Comparison of ENCODE assay signal across 21 mouse cellular contexts in genomic region chr3:105698311-105698710, GRCm38 (mm10). TPM values are rescaled to one million over a fixed set of nuclear protein-coding genes. Genes with fewer than 3 reads are reported as not detected.
DNase-seq lines count a peak whose midpoint lies in the region; ATAC-seq and TF ChIP-seq lines count a peak whose summit lies in the region.
"Had no signal": no experiment of that assay in that cellular context is flagged by ENCODE, and none has a peak within 500 bp of the region (broad histone marks: within the 10 kb centered on the region; RNA-seq: fewer than 3 reads in every experiment).

No protein-coding gene starts in this region.

- 9% methylated on average over 1 of the region's 1 CpGs for WGBS in liver, embryonic 15.5 days (ENCODE audit: insufficient replicate concordance)
- WGBS in forebrain, embryonic 15.5 days, result 76% methylated on average over 1 of the region's 1 CpGs
- 50% methylated on average over 1 of the region's 1 CpGs for WGBS in intestine, embryonic 16.5 days

- peak overlapping the region; percentile 33 for H3K4me2 ChIP-seq in liver, embryonic 15.5 days
- H3K4me2 ChIP-seq in forebrain, embryonic 15.5 days (replicated peaks), result no peak overlapping the region
- no peak overlapping the region for H3K4me2 ChIP-seq in intestine, embryonic 16.5 days (ENCODE audit: low read depth, low read length)
- H3K4me2 ChIP-seq: hindbrain, embryonic 12.5 days; limb, embryonic 12.5 days; lung, embryonic 14.5 days; midbrain, embryonic 13.5 days; neural tube, embryonic 13.5 days had no signal

- H3K36me3 ChIP-seq in G1E (replicated peaks), result no peaks in the 10 kb centered on the region
- H3K36me3 ChIP-seq in erythroblast, embryonic 14.5 days (ENCODE audit: control insufficient read depth), result no peaks in the 10 kb centered on the region
- no peaks in the 10 kb centered on the region for H3K36me3 ChIP-seq in liver, embryonic 15.5 days (replicated peaks)
- no peaks in the 10 kb centered on the region for H3K36me3 ChIP-seq in forebrain, embryonic 15.5 days
- H3K36me3 ChIP-seq in intestine, embryonic 16.5 days (ENCODE audit: control insufficient read depth, insufficient read depth, low read length), result no peaks in the 10 kb centered on the region
- H3K36me3 ChIP-seq: hindbrain, embryonic 12.5 days; limb, embryonic 12.5 days; midbrain, embryonic 13.5 days; neural tube, embryonic 13.5 days had no signal

- no peaks in the 10 kb centered on the region for H3K9me3 ChIP-seq in G1E (replicated peaks)
- H3K9me3 ChIP-seq in erythroblast, embryonic 14.5 days (ENCODE audit: control insufficient read depth, low read length), result no peaks in the 10 kb centered on the region
- no peaks in the 10 kb centered on the region for H3K9me3 ChIP-seq in liver, embryonic 15.5 days (replicated peaks)
- H3K9me3 ChIP-seq in forebrain, embryonic 15.5 days, result no peaks in the 10 kb centered on the region
- no peaks in the 10 kb centered on the region for H3K9me3 ChIP-seq in intestine, embryonic 16.5 days (ENCODE audit: control insufficient read depth, low read length)
- H3K9me3 ChIP-seq: hindbrain, embryonic 12.5 days; limb, embryonic 12.5 days; midbrain, embryonic 13.5 days; neural tube, embryonic 13.5 days had no signal

- no peak for TF ChIP-seq CTCF in G1E (IDR thresholded peaks at IDR 0.05; ENCODE audit: low read depth, low read length)

- DNase-seq in cerebellum, adult 9-10 months, result peak; percentile 15
- DNase-seq in cerebellum, adult 18-20 months, result no peak
- DNase-seq in G1E (ENCODE audit: low spot score), result peak; percentile 35
- DNase-seq in layer of hippocampus, postnatal 14 days (ENCODE audit: low spot score in 2 of 2), result no peak
- DNase-seq: adrenal gland, postnatal 14 days; cerebellum, adult 2 months; kidney, postnatal 4 days; layer of hippocampus, adult 9-11 months; lung, embryonic 14.5 days; lung, postnatal 4 days; spleen, adult 18-20 months; thymus, postnatal 25 days had no signal

- ATAC-seq in G1E (ENCODE audit: extremely low read depth, insufficient number of reproducible peaks, low FRiP score, poor library complexity, severe bottlenecking), result peak; percentile 65
- peak; percentile 56 for ATAC-seq in liver, embryonic 15.5 days (ENCODE audit: insufficient read depth)
- no peak for ATAC-seq in forebrain, embryonic 15.5 days (replicated peaks)
- ATAC-seq in intestine, embryonic 16.5 days, result no peak
- ATAC-seq: forebrain, embryonic 16.5 days; midbrain, embryonic 13.5 days had no signal

- peak overlapping the region; percentile 79 for H3K27ac ChIP-seq in liver, embryonic 15.5 days (replicated peaks)
- no peak overlapping the region for H3K27ac ChIP-seq in forebrain, embryonic 15.5 days (replicated peaks)
- no peak overlapping the region for H3K27ac ChIP-seq in intestine, embryonic 16.5 days (ENCODE audit: low read length)
- H3K27ac ChIP-seq: hindbrain, embryonic 12.5 days; limb, embryonic 12.5 days; midbrain, embryonic 13.5 days; neural tube, embryonic 13.5 days had no signal

- H3K9ac ChIP-seq in liver, embryonic 15.5 days, result no peak overlapping the region
- no peak overlapping the region for H3K9ac ChIP-seq in forebrain, embryonic 15.5 days (replicated peaks)
- H3K9ac ChIP-seq in intestine, embryonic 16.5 days (ENCODE audit: low read depth, low read length), result no peak overlapping the region
- H3K9ac ChIP-seq: hindbrain, embryonic 12.5 days; limb, embryonic 12.5 days; lung, embryonic 14.5 days; midbrain, embryonic 13.5 days; neural tube, embryonic 13.5 days had no signal

- no peak overlapping the region for H3K4me3 ChIP-seq in G1E (ENCODE audit: low read depth, low read length)
- H3K4me3 ChIP-seq in erythroblast, embryonic 14.5 days (replicated peaks), result peak overlapping the region; percentile 44
- H3K4me3 ChIP-seq in liver, embryonic 15.5 days (replicated peaks), result no peak overlapping the region
- no peak overlapping the region for H3K4me3 ChIP-seq in forebrain, embryonic 15.5 days
- no peak overlapping the region for H3K4me3 ChIP-seq in intestine, embryonic 16.5 days (ENCODE audit: low read length)
- H3K4me3 ChIP-seq: hindbrain, embryonic 12.5 days; limb, embryonic 12.5 days; midbrain, embryonic 13.5 days; neural tube, embryonic 13.5 days had no signal

- peaks cover 10% of the 10 kb centered on the region; the same call in 1 of the 2 replicates for H3K27me3 ChIP-seq in G1E (ENCODE audit: insufficient read depth, low read length)
- H3K27me3 ChIP-seq in erythroblast, embryonic 14.5 days (ENCODE audit: control insufficient read depth), result peaks cover 37% of the 10 kb centered on the region
- H3K27me3 ChIP-seq in liver, embryonic 15.5 days, result peaks cover 60% of the 10 kb centered on the region
- H3K27me3 ChIP-seq in forebrain, embryonic 15.5 days, result no peaks in the 10 kb centered on the region; the same call in 1 of the 2 replicates
- no peaks in the 10 kb centered on the region for H3K27me3 ChIP-seq in intestine, embryonic 16.5 days (replicated peaks; ENCODE audit: control insufficient read depth, insufficient read depth, low read length)

- peaks cover 93% of the 10 kb centered on the region for H3K4me1 ChIP-seq in G1E (ENCODE audit: insufficient read depth, low read depth, low read length)
- peaks cover 83% of the 10 kb centered on the region for H3K4me1 ChIP-seq in erythroblast, embryonic 14.5 days (ENCODE audit: control insufficient read depth)
- peaks cover 59% of the 10 kb centered on the region for H3K4me1 ChIP-seq in liver, embryonic 15.5 days (replicated peaks)
- peaks cover 19% of the 10 kb centered on the region for H3K4me1 ChIP-seq in forebrain, embryonic 15.5 days
- peaks cover 3% of the 10 kb centered on the region; the same call in 1 of the 2 replicates for H3K4me1 ChIP-seq in intestine, embryonic 16.5 days (ENCODE audit: control insufficient read depth, insufficient read depth, low read length)
- H3K4me1 ChIP-seq: limb, embryonic 12.5 days had no signal

RNA-seq across cellular contexts. Expression of gene Inka2, which starts 6.1 kb away (rescaled TPM):
- total RNA-seq in G1E (2014; fragmentation: Nextera tagmentation) (1.6 and 4.6 TPM in 2 replicates), G1E (2017) (3.0 and 3.8 TPM in 2 replicates)
- 1.9 and 2.2 TPM in 2 replicates for polyA plus RNA-seq in G1E (2012)
- 0.11 and 0.28 TPM in 2 replicates for polyA plus RNA-seq in erythroblast, embryonic 14.5 days (2012)
- 0.26 and 0.32 TPM in 2 replicates for polyA plus RNA-seq in liver, embryonic 15.5 days (2015; fragmentation: Nextera tagmentation; extraction: Ambion mirVana)
- polyA plus RNA-seq in forebrain, embryonic 15.5 days (2015; fragmentation: Nextera tagmentation; extraction: Ambion mirVana), result 3.1 and 3.3 TPM in 2 replicates
- total RNA-seq in layer of hippocampus, postnatal 14 days (2021), result 10 to 100 TPM; 50.0 to 50.9 TPM
- polyA plus RNA-seq in intestine, embryonic 16.5 days (2015; fragmentation: Nextera tagmentation; extraction: Ambion mirVana), result 1.6 and 1.7 TPM in 2 replicates

RNA-seq across cellular contexts. Expression of gene Ddx20, which starts 10.9 kb away (rescaled TPM):
- total RNA-seq in G1E (2014; fragmentation: Nextera tagmentation), result 32.2 and 34.1 TPM in 2 replicates
- total RNA-seq in G1E (2017), result 70.5 and 75.5 TPM in 2 replicates
- 13.9 and 16.1 TPM in 2 replicates for polyA plus RNA-seq in G1E (2012)
- polyA plus RNA-seq in erythroblast, embryonic 14.5 days (2012), result 0.23 and 0.36 TPM in 2 replicates
- polyA plus RNA-seq in liver, embryonic 15.5 days (2015; fragmentation: Nextera tagmentation; extraction: Ambion mirVana), result 16.7 and 19.0 TPM in 2 replicates
- 31.6 and 33.6 TPM in 2 replicates for polyA plus RNA-seq in forebrain, embryonic 15.5 days (2015; fragmentation: Nextera tagmentation; extraction: Ambion mirVana)
- 10 to 100 TPM in 1 of 2 experiments, 1 to 10 TPM in 1; 9.5 to 12.3 TPM for total RNA-seq in layer of hippocampus, postnatal 14 days (2021)
- polyA plus RNA-seq in intestine, embryonic 16.5 days (2015; fragmentation: Nextera tagmentation; extraction: Ambion mirVana), result 33.7 and 35.3 TPM in 2 replicates

Comparison
In these comparisons a context has a peak if more than half of its experiments do, and no peak if none do; other contexts are left out.
1. DNase-seq: peak in cerebellum, adult 9-10 months (single experiment) and G1E (single experiment); none in cerebellum, adult 18-20 months (0 of 2) and layer of hippocampus, postnatal 14 days (0 of 2).
2. ATAC-seq: peak in G1E (single experiment) and liver, embryonic 15.5 days (single experiment); none in forebrain, embryonic 15.5 days (single experiment) and intestine, embryonic 16.5 days (single experiment).
3. RNA of gene Ddx20, which starts 10.9 kb away (polyA plus RNA-seq): 33.7 to 35.3 TPM in intestine, embryonic 16.5 days, 31.6 to 33.6 TPM in forebrain, embryonic 15.5 days, 16.7 to 19.0 TPM in liver, embryonic 15.5 days and 13.9 to 16.1 TPM in G1E; 0.23 to 0.36 TPM in erythroblast, embryonic 14.5 days; every median in the first group is over 10 times any median in the second.